Mouse (Mus musculus): ENCODE measurements around the gene Olfr710.
A peak's percentile ranks its signal among the peaks of the same experiment; 100 is the strongest.
"Not testable (repeated sequence)": the region's sequence is repeated elsewhere in the genome, so short reads cannot be mapped to it uniquely, and the experiment has no call there.

Gene Olfr710

DNA sequence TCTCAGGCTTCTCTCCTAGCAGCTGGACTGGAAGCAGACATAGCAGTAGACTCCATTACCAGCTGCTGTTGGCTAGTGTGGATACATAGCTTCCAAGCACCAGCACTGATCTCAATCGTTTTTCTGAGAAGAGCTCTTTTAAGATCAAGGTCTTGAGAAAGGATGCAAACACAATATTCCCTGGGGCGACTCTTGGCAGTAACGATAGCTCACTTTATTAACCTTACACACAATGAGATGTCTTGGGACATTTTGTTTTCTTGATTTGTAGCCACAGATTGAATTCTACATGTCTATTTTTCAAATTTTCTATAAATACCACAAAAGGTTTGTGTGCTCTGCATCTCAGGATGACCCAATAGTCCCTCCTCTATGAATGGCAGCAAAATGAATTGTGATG is at the start of gene Olfr710:
TSS of gene Olfr710 (minus strand) at position 101 of the 400 bp plus-strand sequence.
- no peak for DNase-seq (ENCODE audit: low read depth, low spot score)

DNA sequence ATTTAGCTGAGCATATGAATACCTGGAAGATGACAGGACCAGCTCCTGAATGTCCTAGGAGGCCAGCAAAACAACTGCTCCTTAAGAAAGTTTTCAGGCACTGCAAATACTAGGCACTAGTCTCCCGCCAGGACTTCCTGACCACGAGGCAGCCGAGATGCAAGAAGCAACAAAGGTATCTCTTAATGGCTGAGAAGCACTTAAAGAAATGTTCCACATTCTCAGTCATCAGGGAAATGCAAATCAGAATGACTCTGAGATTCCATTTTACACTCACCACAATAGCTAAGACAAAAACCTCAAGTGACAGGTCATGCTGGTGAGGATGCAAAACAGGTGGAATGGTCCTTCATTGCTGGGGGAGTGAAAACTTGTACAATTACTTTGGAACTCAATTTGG is 37.1 kb upstream of the Olfr710 start:
- no peak for DNase-seq (ENCODE audit: low read depth, low spot score)

DNA sequence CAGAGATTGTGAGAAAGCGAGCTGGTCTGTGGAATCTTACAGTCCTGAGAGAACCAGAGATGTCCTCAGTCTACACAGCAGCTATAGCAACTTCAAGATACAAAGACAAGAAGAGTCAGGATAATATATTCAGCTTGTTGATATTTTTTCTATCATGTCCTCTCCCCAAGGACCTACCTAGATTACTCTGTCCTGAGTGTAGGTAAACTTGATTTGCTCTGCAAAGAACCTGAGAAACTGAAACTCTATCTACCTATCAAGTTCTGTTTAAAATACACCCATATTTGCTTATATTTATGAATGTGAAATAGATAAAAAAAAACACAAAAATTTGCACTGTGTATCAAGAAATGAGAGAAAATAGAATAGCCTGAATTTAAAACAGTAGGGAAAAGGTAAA is 27.2 kb upstream of the Olfr710 start, which contains the start of gene Olfr711:
TSS of gene Olfr711 (minus strand) at position 101 of the 400 bp plus-strand sequence.
- no peak for DNase-seq (ENCODE audit: low read depth, low spot score)

DNA sequence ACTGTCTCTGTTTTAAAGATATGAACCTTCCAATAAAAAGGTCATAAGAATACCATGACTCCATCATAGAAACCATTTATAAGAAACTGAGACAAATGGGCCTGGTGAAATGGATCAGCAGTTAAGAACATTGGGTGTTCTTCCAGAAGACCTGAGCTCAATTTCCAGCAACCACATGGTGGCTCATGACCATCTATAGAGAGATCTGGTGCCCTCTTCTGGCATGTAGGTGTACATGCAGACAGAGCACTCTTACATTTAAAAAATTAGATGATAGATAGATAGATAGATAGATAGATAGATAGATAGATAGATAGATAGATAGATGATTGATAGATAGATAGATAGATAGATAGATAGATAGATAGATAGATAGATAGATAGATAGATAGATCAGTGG is 19.4 kb upstream of the Olfr710 start:
- DNase-seq (ENCODE audit: low read depth, low spot score): peak; percentile 9

DNA sequence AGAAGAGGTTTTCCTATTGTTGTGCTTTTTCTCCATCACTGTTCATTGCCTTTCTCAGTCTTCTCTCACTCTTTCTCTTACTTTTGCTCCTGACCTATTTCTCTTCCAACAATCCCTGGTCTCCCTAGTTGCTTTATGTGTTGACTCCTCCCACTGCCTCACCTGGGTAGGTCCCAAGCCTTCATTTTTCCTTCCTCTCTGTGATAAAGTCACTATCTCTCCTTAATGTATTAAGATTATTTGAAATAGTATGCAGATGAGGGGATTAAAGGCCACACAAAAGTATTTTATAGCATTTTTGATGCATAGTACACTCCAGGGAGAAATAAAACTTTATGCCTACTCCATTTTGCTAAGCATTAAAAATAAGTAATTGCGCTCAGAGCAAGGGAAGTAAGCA is 15.7 kb upstream of the Olfr710 start, which contains the start of gene Olfr6:
TSS of gene Olfr6 (minus strand) at position 101 of the 400 bp plus-strand sequence.
- no peak for DNase-seq (ENCODE audit: low read depth, low spot score)

DNA sequence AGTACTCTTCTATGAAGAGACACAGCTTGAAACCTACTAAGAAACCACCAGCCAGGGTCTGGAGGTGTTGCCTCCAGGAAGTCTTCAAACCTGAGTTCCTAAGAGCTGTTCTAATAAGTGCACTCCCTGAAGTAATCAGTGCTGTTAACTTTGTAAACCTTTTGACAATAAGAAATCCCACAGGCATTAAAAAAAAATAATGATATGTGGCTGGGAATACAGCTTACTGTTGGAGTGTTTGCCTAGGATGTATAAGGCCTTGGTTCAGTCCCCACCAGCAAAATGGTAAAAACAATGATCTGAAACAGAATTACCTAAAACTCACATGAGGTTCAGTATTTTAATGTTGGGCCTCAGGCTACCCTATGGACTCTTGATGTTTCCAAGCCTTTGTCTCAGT is 16.0 kb downstream of the Olfr710 start, which contains the start of gene Olfr709-ps1:
TSS of gene Olfr709-ps1 (minus strand) at position 101 of the 400 bp plus-strand sequence.
- no peak for DNase-seq (ENCODE audit: low read depth, low spot score)

DNA sequence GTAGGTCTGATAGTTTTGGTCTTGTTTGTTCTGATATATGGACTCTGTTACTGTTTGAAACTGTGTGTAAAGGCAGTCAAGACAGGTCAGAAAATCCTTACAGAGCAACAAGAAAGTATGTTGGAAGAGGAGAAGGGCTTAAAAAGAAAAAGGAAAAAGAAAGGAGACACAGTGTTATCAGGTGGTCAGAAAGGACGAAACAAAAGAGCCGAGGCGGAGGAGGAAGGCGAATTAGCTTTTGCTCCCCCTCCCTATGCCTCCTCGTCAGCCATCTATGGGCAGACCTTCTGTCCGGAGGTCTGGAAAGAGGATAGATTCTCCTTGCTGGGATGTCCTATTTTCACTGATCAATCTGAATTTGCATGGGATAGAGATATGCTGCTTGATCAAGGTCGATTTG is 27.2 kb downstream of the Olfr710 start:
- not testable (repeated sequence) for DNase-seq (ENCODE audit: low read depth, low spot score)

DNA sequence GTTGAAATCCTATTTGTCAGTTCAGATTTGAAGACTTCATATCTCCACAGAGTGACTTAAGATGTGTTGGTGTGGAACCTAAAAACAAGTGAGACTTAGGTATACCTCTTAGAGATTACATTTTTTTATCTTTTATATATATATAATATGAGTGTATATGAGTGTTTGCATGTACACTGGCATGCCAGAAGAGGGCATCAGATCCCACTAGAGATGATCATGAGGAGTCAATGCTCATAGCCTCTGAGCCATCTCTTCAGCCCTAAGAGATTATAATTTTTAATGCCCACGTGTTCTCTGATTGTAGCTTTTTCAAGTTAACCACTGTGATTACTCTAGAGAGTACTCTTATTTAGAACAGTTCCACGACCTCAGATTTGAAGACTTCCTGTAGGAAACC is 40.4 kb downstream of the Olfr710 start, which contains the start of gene Olfr1532-ps1:
TSS of gene Olfr1532-ps1 (plus strand) at position 326 of the 400 bp plus-strand sequence.
- DNase-seq (ENCODE audit: low read depth, low spot score): no peak

DNA sequence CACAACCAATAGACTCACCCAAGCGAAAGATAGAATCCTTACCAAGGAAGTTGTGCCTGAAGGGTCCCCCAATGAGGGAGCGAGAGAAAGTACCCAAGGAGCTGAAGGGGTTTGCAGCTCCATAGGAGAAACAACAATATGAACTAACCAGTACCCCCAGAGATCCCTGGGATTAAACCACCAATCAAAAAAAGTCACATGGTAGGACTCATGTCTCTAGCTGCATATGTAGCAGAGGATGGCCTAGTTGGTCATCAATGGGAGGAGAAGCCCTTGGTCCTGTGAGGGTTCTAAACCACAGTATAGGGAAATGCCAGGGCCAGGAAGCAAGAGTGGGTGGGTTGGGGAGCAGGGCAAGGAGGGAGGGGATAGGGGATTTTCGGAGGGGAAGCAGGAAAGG is 47.0 kb downstream of the Olfr710 start, which contains the start of gene Olfr707:
TSS of gene Olfr707 (minus strand) at position 101 of the 400 bp plus-strand sequence.
- not testable (repeated sequence) for DNase-seq (ENCODE audit: low read depth, low spot score)
